Mouse (Mus musculus): ENCODE data around the gene Pias1.

DNA sequence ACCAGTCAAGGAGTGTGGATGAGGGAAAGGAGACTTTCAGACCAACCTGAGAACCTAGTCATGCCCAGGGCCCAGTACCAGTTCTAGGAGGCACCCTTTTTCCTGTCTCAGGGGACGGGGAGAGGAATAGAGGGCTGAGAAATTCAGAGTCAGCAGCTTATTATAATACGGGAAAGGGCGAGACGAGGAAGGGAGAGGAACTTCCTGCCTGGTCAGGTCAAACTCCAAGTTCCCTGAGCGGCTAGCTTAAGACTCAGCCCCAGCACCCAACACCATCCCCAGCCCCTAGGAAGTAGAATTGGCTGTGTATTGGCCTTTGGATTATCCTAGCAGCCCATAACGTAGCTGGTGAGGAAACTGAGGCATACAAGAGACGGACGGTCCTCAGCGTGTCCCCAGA, 130.5 kb downstream of the Pias1 start:
- TF ChIP-seq POLR2A (IDR thresholded peaks at IDR 0.05; ENCODE audit: control insufficient read depth in 1 of 2, insufficient read depth in 1 of 2, low read depth in 1 of 2, low read length in 2 of 2, poor library complexity in 1 of 2) = no peak
- TF ChIP-seq USF2 (IDR thresholded peaks at IDR 0.05; ENCODE audit: borderline replicate concordance in 1 of 2, insufficient read depth in 1 of 2, low read depth in 1 of 2, low read length in 2 of 2) = no peak
- TF ChIP-seq CTCF (IDR thresholded peaks at IDR 0.05 in 2 of 3, conservative IDR thresholded peaks at IDR 0.05 in 1 of 3; ENCODE audit: control insufficient read depth in 1 of 3, insufficient read depth in 1 of 3, low read depth in 2 of 3, low read length in 3 of 3, poor library complexity in 1 of 3, severe bottlenecking in 1 of 3) = no peak
- TF ChIP-seq MEF2A (IDR thresholded peaks at IDR 0.05; ENCODE audit: extremely low read depth, insufficient replicate concordance, low read depth, low read length, poor library complexity, severe bottlenecking) = no peak
- no peak for TF ChIP-seq ZC3H11A (IDR thresholded peaks at IDR 0.05; ENCODE audit: low read depth, low read length)
- no peak for TF ChIP-seq BHLHE40 (IDR thresholded peaks at IDR 0.05; ENCODE audit: borderline replicate concordance, low read depth, low read length)
- no peak for TF ChIP-seq RAD21 (IDR thresholded peaks at IDR 0.05; ENCODE audit: low read depth, low read length)
- no peak for TF ChIP-seq POLR2AphosphoS2 (IDR thresholded peaks at IDR 0.05; ENCODE audit: low read length)
- TF ChIP-seq SIN3A (IDR thresholded peaks at IDR 0.05; ENCODE audit: low read length) = no peak

Measured in MEL (cell line).